ENCODE assay signal across 8 mouse cellular contexts in genomic region chr11:6065046-6065521, GRCm38 (mm10). TPM values are rescaled to one million over a fixed set of nuclear protein-coding genes. Genes with fewer than 3 reads are reported as not detected.
DNase-seq lines count a peak whose midpoint lies in the region; ATAC-seq and TF ChIP-seq lines count a peak whose summit lies in the region.

No protein-coding gene starts in this region.

- peak; percentile 8; the same call in 1 of the 2 replicates for TF ChIP-seq CTCF in olfactory bulb, adult 2 months (IDR thresholded peaks at IDR 0.05; ENCODE audit: insufficient read depth, low read depth, low read length)

- H3K4me2 ChIP-seq in heart, embryonic 13.5 days: peak overlapping the region; percentile 96
- H3K4me2 ChIP-seq in embryonic facial prominence, embryonic 11.5 days (ENCODE audit: low read depth, low read length): peak overlapping the region; percentile 93
- peak overlapping the region; percentile 66 for H3K4me2 ChIP-seq in intestine, embryonic 16.5 days (ENCODE audit: low read depth, low read length)

- H3K9me3 ChIP-seq in heart, embryonic 13.5 days: no peaks in the 10 kb centered on the region
- no peaks in the 10 kb centered on the region for H3K9me3 ChIP-seq in embryonic facial prominence, embryonic 11.5 days (replicated peaks; ENCODE audit: control insufficient read depth, low read length)
- no peaks in the 10 kb centered on the region for H3K9me3 ChIP-seq in intestine, embryonic 16.5 days (ENCODE audit: control insufficient read depth, low read length)

- peaks cover 18% of the 10 kb centered on the region for H3K4me1 ChIP-seq in heart, embryonic 13.5 days
- peaks cover 5% of the 10 kb centered on the region; the same call in 1 of the 2 replicates for H3K4me1 ChIP-seq in embryonic facial prominence, embryonic 11.5 days (ENCODE audit: control insufficient read depth, insufficient read depth, low read length)
- H3K4me1 ChIP-seq in intestine, embryonic 16.5 days (ENCODE audit: control insufficient read depth, insufficient read depth, low read length): peaks cover 8% of the 10 kb centered on the region; the same call in 1 of the 2 replicates
- peaks cover 50% of the 10 kb centered on the region for H3K4me1 ChIP-seq in olfactory bulb, adult 2 months (ENCODE audit: control insufficient read depth, insufficient read depth, low read length)

- ATAC-seq in heart, embryonic 13.5 days (ENCODE audit: extremely low read depth, insufficient number of reproducible peaks, low FRiP score, low TSS enrichment): 0 out of 2 replicates have a peak, but pooled peaks have one; percentile 6
- no peak for ATAC-seq in embryonic facial prominence, embryonic 11.5 days (replicated peaks; ENCODE audit: insufficient number of reproducible peaks, low FRiP score, low TSS enrichment, low read depth)
- ATAC-seq in intestine, embryonic 16.5 days: 0 out of 2 replicates have a peak, but pooled peaks have one; percentile 14

- H3K27ac ChIP-seq in heart, embryonic 13.5 days (replicated peaks): no peak overlapping the region
- H3K27ac ChIP-seq in embryonic facial prominence, embryonic 11.5 days (replicated peaks; ENCODE audit: low read depth, low read length): no peak overlapping the region
- no peak overlapping the region for H3K27ac ChIP-seq in intestine, embryonic 16.5 days (ENCODE audit: low read length)
- peak overlapping the region; percentile 96 for H3K27ac ChIP-seq in olfactory bulb, adult 2 months (ENCODE audit: insufficient read depth, low read depth, low read length)

- DNase-seq in heart, adult 8-10 months (ENCODE audit: low spot score): no peak
- peak; percentile 25 for DNase-seq in Muller cell, postnatal 12 days (ENCODE audit: inconsistent ontology term)
- DNase-seq in embryonic facial prominence, embryonic 11.5 days (ENCODE audit: low spot score): no peak
- no peak for DNase-seq in spleen, postnatal 14 days (ENCODE audit: low spot score in 2 of 2)
- no peak for DNase-seq in ovary, adult 18-20 months (ENCODE audit: low spot score)

- H3K9ac ChIP-seq in heart, embryonic 13.5 days: peak overlapping the region; percentile 75
- peak overlapping the region; percentile 11; the same call in 1 of the 2 replicates for H3K9ac ChIP-seq in embryonic facial prominence, embryonic 11.5 days (replicated peaks; ENCODE audit: low read length)
- peak overlapping the region; percentile 55 for H3K9ac ChIP-seq in intestine, embryonic 16.5 days (ENCODE audit: low read depth, low read length)

- peak overlapping the region; percentile 68 for H3K4me3 ChIP-seq in heart, embryonic 13.5 days
- peak overlapping the region; percentile 52 for H3K4me3 ChIP-seq in embryonic facial prominence, embryonic 11.5 days (ENCODE audit: low read depth, low read length)
- peak overlapping the region; percentile 54 for H3K4me3 ChIP-seq in intestine, embryonic 16.5 days (ENCODE audit: low read length)
- peak overlapping the region; percentile 97 for H3K4me3 ChIP-seq in olfactory bulb, adult 2 months (ENCODE audit: insufficient read depth, low read depth, low read length)

- peaks cover 96% of the 10 kb centered on the region for H3K27me3 ChIP-seq in heart, embryonic 13.5 days (replicated peaks)
- peaks cover 63% of the 10 kb centered on the region for H3K27me3 ChIP-seq in embryonic facial prominence, embryonic 11.5 days (ENCODE audit: control insufficient read depth, insufficient read depth, low read length)
- peaks cover 76% of the 10 kb centered on the region for H3K27me3 ChIP-seq in intestine, embryonic 16.5 days (replicated peaks; ENCODE audit: control insufficient read depth, insufficient read depth, low read length)

- H3K36me3 ChIP-seq in heart, embryonic 13.5 days: no peaks in the 10 kb centered on the region
- no peaks in the 10 kb centered on the region for H3K36me3 ChIP-seq in embryonic facial prominence, embryonic 11.5 days (replicated peaks; ENCODE audit: control insufficient read depth, insufficient read depth, low read depth, low read length)
- H3K36me3 ChIP-seq in intestine, embryonic 16.5 days (ENCODE audit: control insufficient read depth, insufficient read depth, low read length): no peaks in the 10 kb centered on the region

- WGBS in heart, embryonic 13.5 days: 1% methylated on average over 32 of the region's 55 CpGs
- WGBS in embryonic facial prominence, embryonic 11.5 days: under 1% methylated on average over 40 of the region's 55 CpGs
- WGBS in intestine, embryonic 16.5 days: under 1% methylated on average over 48 of the region's 55 CpGs
- WGBS in olfactory bulb, adult 2 months: under 1% methylated on average over 55 of the region's 55 CpGs

- TF ChIP-seq POLR2A in olfactory bulb, adult 2 months (IDR thresholded peaks at IDR 0.05; ENCODE audit: insufficient read depth, low read depth, low read length): no peak

RNA-seq across cellular contexts. Expression of gene Camk2b, which starts 1.1 kb away (rescaled TPM):
- polyA plus RNA-seq in heart, embryonic 13.5 days (2015; fragmentation: Nextera tagmentation; extraction: Ambion mirVana): 2.4 and 2.7 TPM in 2 replicates
- total RNA-seq in heart, adult 8-10 months (2022): 10 to 100 TPM in 2 of 4 experiments, 1 to 10 TPM in 2; 6.5 to 14.8 (median 10.1) TPM
- polyA plus RNA-seq in embryonic facial prominence, embryonic 11.5 days (2014; fragmentation: Nextera tagmentation; extraction: Ambion mirVana): 1.6 and 1.7 TPM in 2 replicates
- 5.8 and 6.8 TPM in 2 replicates for polyA plus RNA-seq in intestine, embryonic 16.5 days (2015; fragmentation: Nextera tagmentation; extraction: Ambion mirVana)
- 150 and 183 TPM in 2 replicates for polyA plus RNA-seq in olfactory bulb, adult 2 months (2012; ENCODE audit: insufficient read depth, insufficient read length, low replicate concordance, missing spikeins)

Comparison
In these comparisons a context has a peak if more than half of its experiments do, and no peak if none do; other contexts are left out.
1. H3K9ac ChIP-seq: peak in every context shown above with its lines; median percentile 75 in heart, embryonic 13.5 days; 55 in intestine, embryonic 16.5 days; 11 in embryonic facial prominence, embryonic 11.5 days.
2. RNA of gene Camk2b, which starts 1.1 kb away (polyA plus RNA-seq): 150 to 183 TPM in olfactory bulb, adult 2 months; 5.8 to 6.8 TPM in intestine, embryonic 16.5 days, 2.4 to 2.7 TPM in heart, embryonic 13.5 days and 1.6 to 1.7 TPM in embryonic facial prominence, embryonic 11.5 days; every median in the first group is over 10 times any median in the second.
3. Peak in every context shown above with its lines, with median percentiles within 50 percentile points of each other: H3K4me2 ChIP-seq and H3K4me3 ChIP-seq.